Mouse (Mus musculus): ENCODE results near the gene Susd1.

Susd1 gene

DNA sequence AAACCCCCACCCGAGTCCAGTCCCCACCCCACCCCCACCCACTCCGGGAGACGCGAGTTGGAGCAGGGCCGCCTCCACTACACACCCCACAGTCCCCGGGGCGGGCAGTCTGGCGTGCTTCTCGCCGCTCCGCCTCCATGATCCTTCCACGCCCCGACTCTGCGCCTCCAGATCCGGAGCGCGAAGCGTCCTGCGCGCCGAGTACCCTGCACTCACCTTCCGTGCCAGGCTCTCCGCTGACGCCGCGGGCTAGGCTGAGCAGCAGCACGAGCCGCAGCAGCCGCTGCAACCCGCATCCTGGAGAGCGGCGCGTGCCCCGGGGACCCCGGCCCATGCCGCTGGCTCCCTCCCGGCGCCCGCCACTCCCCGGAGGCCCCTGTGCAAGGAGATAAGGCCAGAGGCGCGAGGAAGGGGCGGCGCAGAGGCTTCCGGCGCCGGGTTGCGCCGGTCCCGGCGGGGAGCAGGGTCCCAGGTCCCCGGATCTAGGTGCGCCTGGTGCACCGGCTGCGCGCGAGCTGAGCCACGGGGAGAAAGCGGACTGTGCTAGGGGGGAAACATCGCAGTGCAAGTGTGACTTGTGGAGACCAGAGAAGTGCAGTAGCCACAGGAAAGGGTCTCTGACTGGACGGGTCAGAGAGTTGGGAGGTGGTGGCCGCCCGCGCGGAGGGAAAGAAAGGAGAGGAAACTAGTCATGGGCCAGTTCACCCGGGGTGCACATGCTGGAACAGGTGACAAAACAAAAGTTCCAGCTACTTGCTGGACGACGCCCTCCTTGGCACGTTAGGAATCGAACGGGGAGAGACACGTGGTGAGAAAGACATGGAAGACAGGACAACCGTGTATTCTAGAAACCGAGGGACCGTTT lies at the start of gene Susd1:
Susd1 (minus strand) TSS at position 644 of the 865 bp plus-strand sequence.
- DNase-seq (ENCODE audit: low read depth, low spot score) = no peak

DNA sequence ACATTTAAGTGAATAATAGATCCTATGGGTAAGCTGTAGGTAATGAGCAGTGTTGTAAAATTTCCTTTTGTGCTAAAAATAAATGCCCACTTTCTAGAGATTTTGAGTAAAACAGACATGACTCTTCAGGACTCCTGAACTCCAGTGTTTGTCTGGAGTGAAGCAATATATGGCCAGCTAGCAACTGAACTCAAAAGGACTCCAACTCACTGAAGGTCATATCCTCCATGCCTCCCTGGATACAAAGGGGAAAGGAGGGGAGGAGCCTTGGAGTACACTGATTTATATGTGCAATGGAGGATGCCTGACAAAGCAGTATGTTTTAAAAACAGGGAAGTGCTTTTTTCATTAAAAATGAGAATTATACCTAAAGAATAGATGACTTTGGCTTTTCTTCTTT lies 32.9 kb upstream of the Susd1 start:
- no peak for DNase-seq (ENCODE audit: low read depth, low spot score)

DNA sequence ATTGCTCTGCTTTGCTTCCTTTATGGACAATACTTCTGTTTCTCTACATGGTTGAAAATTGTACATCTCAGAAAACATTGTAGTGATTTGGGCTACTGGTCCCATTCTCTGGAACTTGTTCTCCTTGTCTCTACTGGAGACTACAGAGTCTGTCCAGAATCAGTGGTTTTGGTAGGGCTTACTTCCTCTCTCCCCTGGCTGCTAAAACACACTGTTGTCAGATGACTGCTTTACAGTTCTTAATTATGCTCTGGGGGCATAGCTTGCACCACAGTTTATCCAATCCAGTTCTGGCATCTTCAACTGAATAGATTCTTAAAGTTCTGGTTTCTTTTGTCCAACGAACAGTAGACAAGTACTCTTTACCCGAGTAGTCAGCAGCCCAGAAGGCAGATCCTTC lies 27.0 kb upstream of the Susd1 start:
- no peak for DNase-seq (ENCODE audit: low read depth, low spot score)

DNA sequence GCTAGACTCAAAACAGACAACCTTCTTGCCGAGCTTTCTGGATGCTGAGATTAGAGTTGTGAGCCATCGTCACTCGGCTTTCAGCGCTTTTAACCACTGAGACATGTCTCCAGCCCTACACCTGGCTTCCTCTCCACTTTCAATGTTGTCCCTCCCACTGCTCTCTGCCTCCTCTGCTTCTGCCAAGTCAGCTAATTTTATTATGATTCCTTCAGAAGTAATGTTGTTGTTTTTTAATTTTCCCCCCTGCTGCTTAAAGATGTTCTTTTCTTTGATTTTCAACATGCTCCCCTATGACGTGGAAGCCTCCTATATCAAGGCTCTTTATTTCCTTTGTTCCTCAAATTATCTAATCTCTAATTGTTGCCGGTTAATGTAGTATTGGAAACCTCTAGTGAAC lies 26.2 kb upstream of the Susd1 start:
- no peak for DNase-seq (ENCODE audit: low read depth, low spot score)

DNA sequence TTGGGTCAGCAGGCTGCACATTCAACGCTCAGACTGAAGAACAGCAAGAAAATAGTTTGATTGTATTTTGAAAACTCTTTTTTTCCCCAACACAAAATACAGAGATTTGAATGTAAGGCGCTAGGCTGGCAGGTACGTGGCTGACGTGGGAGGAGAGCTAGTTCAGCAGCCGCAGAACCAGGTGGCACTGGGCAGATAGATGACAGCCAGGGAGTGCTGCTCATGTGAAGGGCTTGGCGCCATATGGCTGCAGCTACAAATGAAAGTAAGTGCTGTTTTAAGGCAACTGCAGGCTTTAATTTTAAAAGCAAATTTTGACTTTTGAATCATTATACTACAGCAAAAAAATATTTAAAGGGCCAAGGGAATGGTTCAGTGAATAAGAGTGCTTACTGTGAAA lies 24.1 kb upstream of the Susd1 start:
- no peak for DNase-seq (ENCODE audit: low read depth, low spot score)

DNA sequence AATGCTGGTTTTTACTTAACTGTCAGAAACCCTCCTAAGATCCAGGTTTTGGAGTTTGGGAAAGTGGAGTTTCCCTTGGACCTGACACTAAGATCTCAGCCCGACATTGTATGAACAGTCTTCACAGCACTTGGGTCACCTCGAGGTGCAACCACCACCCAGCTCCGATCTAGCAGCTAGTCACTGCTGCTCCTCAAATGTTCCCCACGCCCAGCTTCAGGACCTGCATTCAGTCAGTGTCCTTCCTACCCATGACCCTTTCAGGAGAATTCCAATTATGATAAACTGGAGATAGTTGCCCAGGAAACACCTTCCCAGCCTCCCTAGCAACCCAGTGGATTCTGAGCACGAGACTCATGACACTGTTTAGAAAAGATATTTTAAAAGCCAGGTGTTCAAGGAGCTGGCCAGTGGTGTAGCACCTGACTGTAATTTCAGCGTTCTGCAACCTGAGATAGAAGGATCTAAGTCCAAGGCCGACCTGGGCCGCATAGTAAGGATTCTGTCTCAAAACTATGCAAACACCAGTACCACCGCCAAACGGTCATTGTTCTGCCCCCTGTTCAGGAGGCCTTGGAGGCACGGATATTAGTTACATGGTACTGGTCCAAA lies 22.8 kb upstream of the Susd1 start:
- DNase-seq (ENCODE audit: low read depth, low spot score) = no peak

DNA sequence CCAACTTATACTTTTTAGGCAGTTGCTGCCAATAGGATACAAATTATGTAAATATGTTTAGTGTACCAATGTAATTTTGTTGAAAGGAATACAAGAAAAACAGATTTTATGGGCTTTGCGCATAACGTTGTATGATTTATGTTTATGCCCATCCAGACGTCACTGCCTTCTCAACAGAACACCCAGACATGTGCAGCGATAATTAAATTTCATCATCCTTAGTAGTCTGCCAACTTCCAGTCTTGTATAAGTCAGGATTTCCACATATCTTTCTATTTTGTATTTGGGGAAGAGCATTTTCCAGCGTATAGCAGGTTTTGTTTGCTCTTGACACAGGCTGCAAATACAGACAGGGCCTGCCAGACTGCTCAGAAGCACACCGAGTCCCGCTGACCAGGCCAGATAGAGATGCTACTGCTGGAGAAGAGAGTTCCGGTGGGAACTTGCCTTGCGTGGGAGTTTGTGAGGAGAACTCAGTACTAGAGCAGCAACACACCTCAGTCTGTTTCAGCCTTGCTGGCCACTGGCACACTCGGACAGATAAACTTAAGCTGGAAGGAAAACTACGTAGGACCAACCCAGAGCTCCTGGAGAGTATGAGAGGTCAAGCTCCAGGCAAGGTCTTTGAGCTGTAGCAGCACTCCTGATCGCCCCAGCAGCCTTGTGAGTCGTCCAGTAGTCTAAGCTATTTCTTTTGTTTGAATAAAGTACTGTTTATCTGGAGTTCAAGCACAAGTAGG lies 21.0 kb upstream of the Susd1 start:
- DNase-seq (ENCODE audit: low read depth, low spot score) = no peak

DNA sequence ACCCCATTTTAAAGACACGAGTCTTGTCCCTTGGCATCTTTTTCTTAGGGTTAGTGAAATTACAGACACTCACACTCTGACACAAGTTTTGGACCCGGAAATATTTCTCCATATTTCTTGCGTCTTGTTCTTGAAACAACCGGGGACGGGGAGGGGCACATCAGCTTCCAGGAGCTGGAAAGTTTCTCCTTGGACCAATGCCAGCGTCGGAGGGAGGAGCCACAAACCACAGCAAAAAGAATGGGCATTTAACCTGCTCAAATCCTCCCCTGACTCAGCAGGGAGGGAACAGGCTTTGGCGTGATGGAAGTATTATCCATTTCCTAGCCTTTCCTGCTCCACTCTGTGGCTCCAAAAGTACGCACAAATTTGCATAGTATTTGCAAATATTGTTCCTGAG lies 19.5 kb upstream of the Susd1 start:
- DNase-seq (ENCODE audit: low read depth, low spot score) = peak; percentile 15

DNA sequence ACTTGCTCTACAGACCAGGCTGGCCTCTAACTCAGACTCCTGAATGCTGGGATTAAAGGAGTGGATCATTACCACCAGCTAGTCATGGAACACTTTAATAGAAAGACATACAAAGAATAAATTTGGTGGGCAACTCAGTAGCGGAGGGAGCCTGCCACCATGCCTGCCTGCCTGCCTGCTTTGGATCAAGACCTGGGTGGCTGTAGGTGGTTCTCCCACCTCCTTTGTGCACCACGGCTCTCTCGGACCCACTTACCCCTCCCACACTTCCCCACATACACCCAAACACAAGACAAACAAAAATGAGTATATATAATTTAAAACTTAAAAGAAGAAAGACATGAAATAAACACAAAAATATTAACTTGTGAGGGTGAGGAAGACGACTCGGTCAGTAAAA lies 18.7 kb upstream of the Susd1 start:
- no peak for DNase-seq (ENCODE audit: low read depth, low spot score)

DNA sequence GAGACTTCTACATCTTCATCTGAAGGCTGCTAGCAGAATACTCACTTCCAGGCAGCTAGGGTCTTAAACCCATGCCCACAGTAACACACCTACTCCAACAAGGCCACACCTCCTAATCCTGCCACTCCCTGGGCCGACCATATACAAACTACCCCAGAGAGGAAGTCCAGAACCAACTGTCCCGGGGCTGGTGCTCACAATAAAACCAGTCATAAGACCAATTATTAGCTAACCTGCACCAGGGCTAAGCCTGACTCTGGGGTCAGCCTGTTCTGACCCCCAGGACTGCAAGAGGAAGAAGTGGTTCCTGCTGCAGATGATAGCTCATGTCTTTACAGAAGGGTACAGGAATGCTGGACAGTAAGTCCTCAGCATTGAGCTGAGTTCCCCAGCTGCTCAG lies 17.0 kb upstream of the Susd1 start:
- DNase-seq (ENCODE audit: low read depth, low spot score) = no peak

DNA sequence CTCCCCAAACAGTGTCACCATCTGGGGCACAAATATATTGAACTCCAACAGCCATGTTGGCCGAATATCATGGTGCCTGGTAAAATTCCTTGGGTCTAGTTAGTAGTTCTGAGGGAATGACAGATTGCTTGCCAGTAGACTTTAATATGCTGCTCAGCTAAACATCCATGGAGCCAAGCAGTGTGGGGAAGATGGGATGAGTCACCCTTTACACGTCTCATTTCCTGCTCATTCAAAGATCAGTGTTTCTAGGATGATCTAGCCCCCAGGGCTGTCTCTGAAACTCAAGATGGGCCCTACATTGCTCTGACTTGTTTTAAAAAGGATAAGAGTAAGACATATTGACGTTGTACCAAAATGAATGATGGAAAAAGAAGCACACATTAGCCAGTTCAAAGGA lies 15.6 kb upstream of the Susd1 start:
- DNase-seq (ENCODE audit: low read depth, low spot score) = no peak

DNA sequence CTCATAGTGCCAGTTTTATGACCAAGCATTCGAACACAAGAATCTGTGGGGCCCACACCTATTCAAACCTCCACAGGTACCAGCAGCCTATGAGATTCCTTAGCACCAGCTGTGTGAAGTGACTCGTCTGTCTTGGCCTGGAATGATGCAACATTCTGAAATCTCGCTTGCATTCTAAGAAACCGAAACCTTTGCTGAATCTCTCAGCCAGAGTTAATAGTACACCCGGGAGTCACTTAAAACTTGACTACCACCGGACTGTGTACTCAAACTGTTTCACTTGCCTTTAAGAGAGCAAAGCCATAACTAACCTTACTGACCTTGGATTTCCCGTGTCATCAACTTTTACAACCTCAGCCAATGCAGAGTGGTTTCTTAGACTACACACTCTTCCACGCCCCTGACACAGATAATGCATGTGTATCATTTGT lies 14.1 kb upstream of the Susd1 start:
- no peak for DNase-seq (ENCODE audit: low read depth, low spot score)

DNA sequence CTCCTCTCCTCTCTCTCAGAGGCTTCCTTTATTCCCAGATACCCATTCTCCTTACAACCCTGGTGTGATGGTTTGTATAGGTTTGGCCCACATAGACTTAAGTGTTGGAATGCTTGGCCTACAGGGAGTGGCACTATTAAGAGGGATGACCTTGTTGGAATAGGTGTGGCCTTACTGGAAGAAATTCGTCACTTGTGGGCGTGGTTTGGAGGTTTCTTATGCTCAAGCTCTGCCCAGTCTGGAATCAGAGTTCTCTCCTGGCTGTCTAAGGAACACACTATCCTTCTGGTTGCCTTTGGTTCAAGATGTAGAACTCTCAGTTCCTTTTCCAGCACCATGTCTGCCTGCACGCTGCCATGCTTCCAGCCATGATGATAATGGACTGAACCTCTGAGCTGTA lies 12.5 kb upstream of the Susd1 start:
- no peak for DNase-seq (ENCODE audit: low read depth, low spot score)

DNA sequence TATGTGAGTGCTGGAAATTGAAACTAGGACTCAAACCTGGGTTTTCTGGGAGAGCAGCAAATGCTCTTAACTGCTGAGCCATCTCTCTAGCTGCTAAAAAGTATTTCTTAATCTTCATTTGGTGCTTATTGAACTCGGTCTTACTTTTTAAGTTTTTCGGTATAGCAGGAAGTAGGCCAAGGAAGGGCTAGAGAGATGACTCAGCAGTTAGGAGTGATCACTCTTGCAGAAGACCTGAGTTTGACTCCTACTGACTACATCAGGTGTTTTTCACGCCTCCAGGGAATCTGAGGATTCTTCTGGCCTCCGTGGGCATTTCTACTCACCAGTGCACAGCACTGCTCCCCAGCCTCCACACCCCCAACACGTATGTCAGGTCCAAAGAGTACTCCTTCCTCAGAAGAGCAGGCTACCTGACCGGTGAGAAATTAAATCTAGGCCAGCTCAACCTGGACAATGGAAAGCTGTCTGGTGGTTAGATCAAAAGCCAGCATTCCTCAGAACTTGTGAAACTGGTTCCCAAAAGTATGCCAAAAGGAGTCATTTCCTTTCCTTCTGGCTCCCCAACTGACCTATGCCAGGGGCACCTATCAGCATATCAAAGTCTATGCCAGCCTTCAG lies 11.9 kb upstream of the Susd1 start:
- DNase-seq (ENCODE audit: low read depth, low spot score) = no peak

DNA sequence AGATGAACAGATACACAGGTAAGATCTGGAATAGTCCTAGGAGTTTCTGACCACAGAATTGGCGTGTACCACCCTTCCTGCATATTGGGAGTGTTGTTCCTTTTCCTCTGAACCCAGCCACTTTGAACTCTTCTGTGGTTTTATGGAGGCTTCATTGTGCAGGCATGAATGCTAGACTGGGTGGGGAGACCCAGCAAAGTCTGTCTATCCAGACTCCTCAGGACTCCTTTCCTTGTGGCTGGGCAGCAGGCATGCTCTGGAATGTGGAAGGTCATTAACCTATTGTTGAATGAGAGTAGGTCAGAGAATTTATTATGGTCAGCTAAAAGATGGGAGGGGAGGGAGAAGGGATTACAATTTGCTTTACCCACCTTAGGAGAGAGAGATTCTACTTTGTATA lies 8.9 kb upstream of the Susd1 start:
- no peak for DNase-seq (ENCODE audit: low read depth, low spot score)

DNA sequence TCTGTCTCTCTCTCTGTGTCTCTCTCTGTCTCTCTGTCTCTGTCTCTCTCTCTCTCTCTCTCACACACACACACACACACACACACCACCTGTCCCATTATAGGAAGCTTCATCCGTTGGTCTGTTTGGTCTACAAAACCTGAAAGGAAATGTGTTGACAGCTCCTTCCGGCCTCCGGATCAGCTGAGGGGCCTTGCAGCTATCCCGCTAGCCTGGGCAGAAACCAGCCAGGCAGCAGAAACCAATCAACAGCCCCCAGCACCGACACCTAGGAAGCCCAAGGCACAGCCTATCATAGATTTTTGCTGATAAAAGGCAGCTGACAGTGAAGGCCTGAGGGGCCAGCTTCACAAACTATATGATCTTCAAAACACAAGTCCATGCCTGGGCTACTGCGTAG lies 7.1 kb upstream of the Susd1 start:
- peak; percentile 9 for DNase-seq (ENCODE audit: low read depth, low spot score)

DNA sequence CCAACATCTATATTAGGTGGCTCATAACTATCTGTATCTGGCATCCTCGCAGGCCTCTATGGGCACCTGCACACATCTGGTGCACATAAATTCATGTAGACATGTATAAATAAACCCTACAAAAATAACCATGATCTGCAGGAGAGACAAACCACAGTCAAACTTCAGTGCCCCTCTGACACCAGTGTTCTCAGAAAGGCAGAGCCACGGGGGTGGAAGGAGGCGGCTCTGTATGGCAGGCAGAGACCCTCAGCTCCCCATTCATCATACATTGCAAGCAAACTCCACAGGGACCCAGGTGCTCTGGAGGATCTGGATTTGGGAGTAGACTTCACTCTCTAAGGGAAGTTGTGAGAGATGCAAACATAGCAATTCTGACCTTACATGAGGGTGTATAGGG lies 6.6 kb upstream of the Susd1 start:
- no peak for DNase-seq (ENCODE audit: low read depth, low spot score)

DNA sequence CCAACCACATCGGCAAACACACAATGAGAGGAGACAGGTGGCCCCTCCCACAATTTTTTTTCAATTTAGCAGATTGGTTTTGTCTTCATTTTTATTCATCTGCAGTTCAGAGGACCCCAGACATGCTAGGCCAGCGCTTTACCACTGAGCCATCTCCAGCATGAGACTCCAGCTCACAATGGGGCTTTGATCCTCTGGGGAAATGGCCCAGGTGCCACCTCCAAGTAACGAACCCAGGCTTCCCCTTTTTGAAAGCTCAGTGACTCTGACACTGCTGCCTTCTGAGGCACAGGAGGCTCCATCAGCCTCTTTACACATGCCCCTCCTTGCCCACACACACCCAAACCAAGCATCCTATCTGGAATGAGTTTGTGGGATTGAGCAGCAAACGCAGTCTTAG lies 5.7 kb upstream of the Susd1 start:
- DNase-seq (ENCODE audit: low read depth, low spot score) = no peak

DNA sequence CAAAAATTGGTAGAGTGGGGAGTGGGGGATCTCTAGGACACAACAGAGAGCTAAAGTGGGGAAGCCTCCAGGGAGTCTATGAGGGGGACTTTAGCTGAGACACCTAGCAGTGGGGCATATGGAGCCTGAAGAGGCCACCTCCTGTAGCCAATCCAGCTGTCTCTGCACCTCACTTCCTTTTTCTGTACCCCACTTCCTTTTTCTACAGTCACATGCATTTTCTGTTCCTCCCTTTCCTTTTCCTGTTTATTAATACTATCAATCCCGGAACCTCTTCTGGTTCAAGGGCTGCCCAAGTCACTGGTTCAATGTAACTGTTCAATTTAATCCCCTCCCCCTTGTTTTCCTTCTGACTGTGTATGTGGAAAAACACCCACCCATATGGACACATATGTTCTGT lies 2.8 kb upstream of the Susd1 start:
- peak; percentile 24 for DNase-seq (ENCODE audit: low read depth, low spot score)

DNA sequence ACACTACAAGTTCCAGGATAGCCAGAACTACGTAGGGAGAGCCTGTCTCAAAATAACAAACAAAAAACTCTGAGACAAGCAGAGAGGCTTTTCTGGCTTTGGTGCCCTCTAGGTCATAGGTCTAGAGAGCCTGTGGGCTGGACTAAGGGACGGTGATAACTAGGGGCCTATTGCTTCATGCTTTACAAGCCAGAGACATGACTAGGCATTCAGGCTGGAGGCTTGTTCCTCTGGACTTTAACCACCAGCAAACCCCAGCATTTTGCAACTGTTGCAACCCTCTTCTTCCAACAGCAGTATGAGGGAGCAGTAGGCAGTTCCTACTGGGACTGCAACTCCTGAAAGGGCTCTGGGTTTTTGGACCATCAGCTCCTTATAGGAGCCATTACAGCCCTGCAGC lies 1.5 kb upstream of the Susd1 start:
- peak; percentile 29 for DNase-seq (ENCODE audit: low read depth, low spot score)

DNA sequence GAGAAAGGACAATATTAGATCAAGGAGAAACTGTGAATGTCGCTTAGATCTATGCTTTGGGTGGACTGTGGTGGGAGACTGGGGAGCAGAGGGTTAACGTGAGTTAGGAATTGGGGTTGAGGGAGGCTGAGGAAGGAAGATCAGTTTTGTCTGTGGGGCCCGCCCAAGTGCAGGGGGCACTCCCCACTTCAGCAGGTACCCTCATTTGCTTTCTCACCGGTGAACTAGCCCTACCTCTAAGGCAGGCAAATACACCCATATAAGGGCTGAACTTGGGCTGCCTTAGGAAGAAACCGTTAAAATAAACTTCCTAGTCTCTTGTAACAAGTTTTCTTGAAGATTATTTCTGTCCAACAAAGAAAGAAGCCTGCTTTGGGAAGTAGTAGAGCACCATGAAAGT lies 608 bp upstream of the Susd1 start:
- no peak for DNase-seq (ENCODE audit: low read depth, low spot score)

DNA sequence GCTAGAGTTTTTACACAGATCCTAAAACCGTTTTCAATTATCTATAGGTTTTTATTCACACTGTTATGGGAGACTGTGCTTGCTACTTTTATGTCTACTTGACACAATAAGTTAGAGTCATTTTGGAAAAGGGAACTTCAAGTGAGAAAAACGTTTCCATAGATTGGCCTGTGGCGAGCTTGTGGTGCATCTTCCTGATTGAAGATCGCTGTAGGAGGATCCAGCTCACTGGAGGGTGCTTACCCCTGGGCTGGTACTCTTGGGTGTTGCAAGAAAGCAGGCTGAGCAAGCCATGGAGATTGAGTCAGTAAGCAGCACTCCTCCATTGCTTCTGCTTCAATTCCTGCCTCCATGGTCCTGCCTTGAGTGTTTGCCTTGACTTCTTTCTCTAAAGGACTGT lies 2.5 kb downstream of the Susd1 start:
- no peak for DNase-seq (ENCODE audit: low read depth, low spot score)
